Mouse (Mus musculus) hindbrain, postnatal 0 days (tissue): ENCODE measurements around the gene Cldnd2. TPM values are rescaled to one million over a fixed set of nuclear protein-coding genes. Genes with fewer than 3 reads are reported as not detected.
A peak's percentile ranks its signal among the peaks of the same experiment; 100 is the strongest.

Experiments used
- ATAC-seq: fragments of 200-750 bp; cut with Nextera tagmentation; 2 replicates; pipeline ENCODE4 v1.8.0; 2017; ENCODE audit warnings: mild to moderate bottlenecking, moderate TSS enrichment, moderate library complexity
- DNase-seq: peaks from one replicate; pipeline ENCODE4 v3.0.0-alpha.2; 2015; ENCODE audit warnings: low spot score
- H3K27ac ChIP-seq: fragments of 300-500 bp; sonication (generic); 2 replicates; pipeline ENCODE4 v1.5.1; 2014; ENCODE audit warnings: mild to moderate bottlenecking
- H3K27me3 ChIP-seq: fragments of 300-500 bp; sonication (generic); 2 replicates; pipeline ENCODE4 v1.6.1; 2014; ENCODE audit warnings: low read length, mixed read lengths; ENCODE audit not compliant: insufficient read depth
- H3K36me3 ChIP-seq: fragments of 300-500 bp; sonication (generic); 2 replicates; pipeline ENCODE4 v1.6.1; 2014; ENCODE audit warnings: low read length, mixed read lengths; ENCODE audit not compliant: insufficient read depth
- H3K4me1 ChIP-seq: fragments of 300-500 bp; sonication (generic); 2 replicates; pipeline ENCODE4 v1.6.1; 2014; ENCODE audit warnings: antibody characterized with exemption, low read length, mixed read lengths; ENCODE audit not compliant: insufficient read depth
- H3K4me2 ChIP-seq: fragments of 300-500 bp; sonication (generic); 2 replicates; pipeline ENCODE4 v1.6.1; 2014; ENCODE audit warnings: low read depth, mild to moderate bottlenecking, low read length, moderate library complexity, mixed read lengths
- H3K4me3 ChIP-seq: fragments of 300-500 bp; sonication (generic); 2 replicates; pipeline ENCODE4 v1.5.1; 2014; ENCODE audit warnings: low read length
- H3K9ac ChIP-seq: fragments of 300-500 bp; sonication (generic); replicated peaks from 2 replicates; pipeline ENCODE4 v1.6.1; 2014; ENCODE audit warnings: mild to moderate bottlenecking, low read length, moderate library complexity, mixed read lengths
- H3K9me3 ChIP-seq: fragments of 300-500 bp; sonication (generic); 2 replicates; pipeline ENCODE4 v1.6.1; 2016; ENCODE audit warnings: low read length, mixed read lengths
- CTCF ChIP-seq: IDR thresholded peaks from 2 replicates; pipeline ENCODE4 v1.5.1; 2016; ENCODE audit warnings: antibody characterized with exemption, control low read depth, low read depth
- WGBS: fragments of 180-500 bp; shearing (Covaris S2); extraction: QIAGEN DNeasy Blood & Tissue Kit; methylation state at CpG from one replicate; pipeline ENCODE4 v1.1.7; 2014; 5-methylcytosine and 5-hydroxymethylcytosine counted together
- polyA plus RNA-seq: library from polyadenylated mRNA; unstranded; fragments of >200 nt; fragmentation: Nextera tagmentation; extraction: Ambion mirVana; gene quantifications from 2 replicates; pipeline ENCODE4 v1.2.1, GENCODE M21; 2015
- total RNA-seq: library from RNA; depleted of rRNA; stranded (reverse); fragments of >200 nt; gene quantifications from 2 replicates; pipeline ENCODE4 v1.2.3, GENCODE M21; 2014

Gene Cldnd2
- total and polyA plus RNA-seq, 2 experiments from 2014 or later: not detected

GRCm38 (mm10) chr7:43462851-43463250 is 22.3 kb downstream of the Cldnd2 start, which contains the start of gene Vsig10l:
TSS of gene Vsig10l (plus strand) at chr7:43463151.
- no peak within 1 kb of the TSS for H3K4me2 ChIP-seq
- H3K27ac ChIP-seq: no peak within 1 kb of the TSS
- no peak for TF ChIP-seq CTCF
- no peak within 1 kb of the TSS for H3K9ac ChIP-seq
- ATAC-seq (no peak), DNase-seq (no peak)
- H3K9me3 ChIP-seq: no peaks in the 10 kb centered on the region
- H3K27me3 ChIP-seq: no peaks in the 10 kb centered on the region
- 63% methylated on average over 4 of the region's 4 CpGs for WGBS
- H3K36me3 ChIP-seq: no peaks in the 10 kb centered on the region
- no peak within 1 kb of the TSS for H3K4me3 ChIP-seq
- H3K4me1 ChIP-seq: 0 out of 2 replicates have a peak, but pooled peaks cover 4% of the 10 kb centered on the region

GRCm38 (mm10) chr7:43463976-43464375 is 23.4 kb downstream of the Cldnd2 start:
- H3K36me3 ChIP-seq: no peaks in the 10 kb centered on the region
- H3K4me3 ChIP-seq: no peak overlapping the region
- no peak overlapping the region for H3K27ac ChIP-seq
- 0 out of 2 replicates have a peak, but pooled peaks cover 4% of the 10 kb centered on the region for H3K4me1 ChIP-seq
- H3K4me2 ChIP-seq: no peak overlapping the region
- no peak for TF ChIP-seq CTCF
- no peak for ATAC-seq
- H3K9me3 ChIP-seq: no peaks in the 10 kb centered on the region
- no peak for DNase-seq
- H3K9ac ChIP-seq: no peak overlapping the region
- 89% methylated on average over 7 of the region's 7 CpGs for WGBS
- H3K27me3 ChIP-seq: no peaks in the 10 kb centered on the region

- H3K9ac ChIP-seq: peak overlapping the region; percentile 47
- H3K4me1 ChIP-seq: 0 out of 2 replicates have a peak, but pooled peaks cover 4% of the 10 kb centered on the region
- H3K27me3 ChIP-seq: no peaks in the 10 kb centered on the region
- peak; percentile 70 for DNase-seq
- peak overlapping the region; percentile 62; the same call in 1 of the 2 replicates for H3K27ac ChIP-seq
- peak overlapping the region; percentile 35 for H3K4me3 ChIP-seq
- no peaks in the 10 kb centered on the region for H3K9me3 ChIP-seq
- 8% methylated on average over 35 of the region's 35 CpGs for WGBS
- H3K36me3 ChIP-seq: no peaks in the 10 kb centered on the region
- peak; percentile 11; the same call in 1 of the 2 replicates for ATAC-seq
- TF ChIP-seq CTCF: peak; percentile 39
- peak overlapping the region; percentile 59 for H3K4me2 ChIP-seq
These were observed 24.3 kb downstream of the Cldnd2 start for GRCm38 (mm10) chr7:43464864-43465343.

GRCm38 (mm10) chr7:43465344-43466098 is 24.9 kb downstream of the Cldnd2 start:
- DNase-seq (peak; percentile 92), ATAC-seq (peak; percentile 85)
- H3K4me2 ChIP-seq: peak overlapping the region; percentile 59
- H3K36me3 ChIP-seq: no peaks in the 10 kb centered on the region
- H3K4me1 ChIP-seq: 0 out of 2 replicates have a peak, but pooled peaks cover 4% of the 10 kb centered on the region
- H3K9me3 ChIP-seq: no peaks in the 10 kb centered on the region
- WGBS: under 1% methylated on average over 33 of the region's 33 CpGs
- no peaks in the 10 kb centered on the region for H3K27me3 ChIP-seq
- peak; percentile 2; the same call in 1 of the 2 replicates for TF ChIP-seq CTCF
- H3K27ac ChIP-seq: peak overlapping the region; percentile 62; the same call in 1 of the 2 replicates
- peak overlapping the region; percentile 35 for H3K4me3 ChIP-seq
- H3K9ac ChIP-seq: peak overlapping the region; percentile 47

GRCm38 (mm10) chr7:43466099-43466694 is 25.6 kb downstream of the Cldnd2 start:
- Histone ChIP-seq H3K4me1 (0 out of 2 replicates have a peak, but pooled peaks cover 4% of the 10 kb centered on the region), H3K36me3 (no peaks in the 10 kb centered on the region), H3K9me3 (no peaks in the 10 kb centered on the region), H3K9ac (peak overlapping the region; percentile 47), H3K4me2 (peak overlapping the region; percentile 59), H3K27me3 (no peaks in the 10 kb centered on the region), H3K27ac (peak overlapping the region; percentile 62; the same call in 1 of the 2 replicates), H3K4me3 (peak overlapping the region; percentile 35)
- peak; percentile 95 for TF ChIP-seq CTCF
- WGBS: under 1% methylated on average over 33 of the region's 33 CpGs
- ATAC-seq (peak; percentile 73), DNase-seq (peak; percentile 92)

- peak; percentile 55 for DNase-seq
- Histone ChIP-seq H3K4me3 (no peak overlapping the region), H3K9ac (no peak overlapping the region), H3K27me3 (no peaks in the 10 kb centered on the region), H3K4me2 (no peak overlapping the region), H3K36me3 (0 out of 2 replicates have a peak, but pooled peaks cover 2% of the 10 kb centered on the region), H3K27ac (no peak overlapping the region), H3K4me1 (0 out of 2 replicates have a peak, but pooled peaks cover under 1% of the 10 kb centered on the region), H3K9me3 (no peaks in the 10 kb centered on the region)
- ATAC-seq: no peak
- WGBS: 44% methylated on average over 8 of the region's 8 CpGs
- TF ChIP-seq CTCF: peak; percentile 70
These were observed 29.8 kb downstream of the Cldnd2 start for GRCm38 (mm10) chr7:43470373-43470772.
